Mouse (Mus musculus) frontal cortex, adult (tissue): Measurements from ENCODE around the gene Tsga10.
"Not testable (repeated sequence)": the region's sequence is repeated elsewhere in the genome, so short reads cannot be mapped to it uniquely, and the experiment has no call there.

Experiments used
- ATAC-seq: cut with Nextera tagmentation; 2 replicates; pipeline ENCODE4 v1.9.2; 2017; ENCODE audit warnings: mild to moderate bottlenecking, moderate library complexity, mixed read lengths; ENCODE audit not compliant: low TSS enrichment

Tsga10 gene

GRCm38 (mm10) chr1:37719761-37720640, 146.2 kb downstream of the Tsga10 start, which contains the start of gene 2010300C02Rik:
Gene 2010300C02Rik, minus strand, starts transcription at chr1:37720085.
- peak; percentile 62 for ATAC-seq

- ATAC-seq = peak; percentile 3; the same call in 1 of the 2 replicates
Observed at GRCm38 (mm10) chr1:37719030-37719723, 147.1 kb downstream of the Tsga10 start.

- ATAC-seq = no peak
Observed at GRCm38 (mm10) chr1:37718516-37718915, 147.7 kb downstream of the Tsga10 start.

GRCm38 (mm10) chr1:37717415-37718195, 148.6 kb downstream of the Tsga10 start:
- no peak for ATAC-seq

- ATAC-seq = not testable (repeated sequence)
Observed at GRCm38 (mm10) chr1:37712357-37712737, 153.9 kb downstream of the Tsga10 start.

GRCm38 (mm10) chr1:37711596-37712356, 154.5 kb downstream of the Tsga10 start:
- no peak for ATAC-seq

GRCm38 (mm10) chr1:37711082-37711481, 155.1 kb downstream of the Tsga10 start:
- ATAC-seq = no peak

GRCm38 (mm10) chr1:37709736-37710135, 156.5 kb downstream of the Tsga10 start:
- ATAC-seq = no peak

GRCm38 (mm10) chr1:37708270-37708955, 157.8 kb downstream of the Tsga10 start:
- ATAC-seq = no peak
